Mouse (Mus musculus) heart, embryonic 14.5 days (tissue): Measurements from ENCODE around the gene Ift46. TPM values are rescaled to one million over a fixed set of nuclear protein-coding genes. Genes with fewer than 3 reads are reported as not detected.

Experiments used
- ATAC-seq: fragments of 200-750 bp; cut with Nextera tagmentation; 2 replicates; pipeline ENCODE4 v1.8.0; 2017; ENCODE audit warnings: low read depth, moderate TSS enrichment; ENCODE audit not compliant: insufficient number of reproducible peaks, insufficient read depth, low FRiP score
- H3K27ac ChIP-seq, 2 experiments: fragments of 200-500 bp in 1 of 2; fragments of 300-500 bp in 1 of 2; sonication (generic) in 1 of 2; replicated peaks in 1 of 2; 2 replicates each; pipeline ENCODE4 v1.5.1; 2012 to 2014; ENCODE audit warnings: low read depth in 2 of 2, low read length in 2 of 2, control low read depth in 1 of 2, mild to moderate bottlenecking in 1 of 2, mixed read lengths in 1 of 2; ENCODE audit not compliant: control insufficient read depth in 1 of 2, insufficient read depth in 1 of 2
- H3K27me3 ChIP-seq: fragments of 300-500 bp; sonication (generic); 2 replicates; pipeline ENCODE4 v1.6.1; 2014; ENCODE audit warnings: mild to moderate bottlenecking, low read length, control low read depth; ENCODE audit not compliant: control insufficient read depth, insufficient read depth
- H3K36me3 ChIP-seq: fragments of 300-500 bp; sonication (generic); 2 replicates; pipeline ENCODE4 v1.6.1; 2014; ENCODE audit warnings: mild to moderate bottlenecking, control low read depth, low read length, mixed read lengths; ENCODE audit not compliant: control insufficient read depth, insufficient read depth
- H3K4me1 ChIP-seq, 2 experiments: fragments of 200-500 bp in 1 of 2; fragments of 300-500 bp in 1 of 2; sonication (generic) in 1 of 2; 2 replicates each; pipeline ENCODE4 v1.6.1; 2012 to 2014; ENCODE audit warnings: low read length in 2 of 2, control low read depth in 1 of 2, mixed read lengths in 1 of 2; ENCODE audit not compliant: control insufficient read depth in 2 of 2, insufficient read depth in 2 of 2
- H3K4me2 ChIP-seq: fragments of 300-500 bp; sonication (generic); 2 replicates; pipeline ENCODE4 v1.6.1; 2014; ENCODE audit warnings: mild to moderate bottlenecking, low read length
- H3K4me3 ChIP-seq, 2 experiments: fragments of 200-500 bp in 1 of 2; fragments of 300-500 bp in 1 of 2; sonication (generic) in 1 of 2; 2 replicates each; pipeline ENCODE4 v1.5.1; 2012 to 2014; ENCODE audit warnings: low read length in 2 of 2, mild to moderate bottlenecking in 2 of 2, control low read depth in 1 of 2, low read depth in 1 of 2, moderate library complexity in 1 of 2; ENCODE audit not compliant: control insufficient read depth in 1 of 2, insufficient read depth in 1 of 2
- H3K9ac ChIP-seq: fragments of 300-500 bp; sonication (generic); 2 replicates; pipeline ENCODE4 v1.6.1; 2014; ENCODE audit warnings: mild to moderate bottlenecking, low read length
- H3K9me3 ChIP-seq: fragments of 300-500 bp; sonication (generic); 2 replicates; pipeline ENCODE4 v1.6.1; 2016; ENCODE audit warnings: low read length, control low read depth; ENCODE audit not compliant: control insufficient read depth
- WGBS: fragments of 180-500 bp; shearing (Covaris S2); extraction: QIAGEN DNeasy Blood & Tissue Kit; methylation state at CpG from one replicate; pipeline ENCODE4 v1.1.7; 2014; 5-methylcytosine and 5-hydroxymethylcytosine counted together
- polyA plus RNA-seq: library from polyadenylated mRNA; unstranded; fragments of >200 nt; fragmentation: Nextera tagmentation; extraction: Ambion mirVana; gene quantifications from 2 replicates; pipeline ENCODE4 v1.2.1, GENCODE M21; 2014

Gene Ift46
- polyA plus RNA-seq, 1 experiment from 2014 or later: 73.8 TPM

DNA sequence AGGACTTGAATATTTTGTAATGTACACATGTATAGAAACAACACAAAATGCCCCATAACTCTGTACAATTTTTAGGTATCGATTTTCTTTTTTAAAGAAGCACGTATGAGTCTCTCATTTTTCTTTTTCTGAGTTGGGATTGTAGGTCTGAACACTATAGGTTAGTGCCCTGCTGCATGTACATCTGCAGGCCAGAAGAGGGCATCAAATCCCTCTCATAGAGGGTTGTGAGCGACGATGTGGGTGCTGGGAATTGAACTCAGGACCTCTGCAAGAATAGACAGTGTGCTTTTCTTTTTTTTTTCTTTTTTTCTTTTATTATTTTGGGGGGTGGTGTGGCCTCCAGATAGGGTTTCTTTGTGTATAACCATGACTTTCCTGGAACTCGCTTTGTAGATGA lies 3.7 kb downstream of the Ift46 start:
- H3K4me3 ChIP-seq: no peak overlapping the region
- H3K4me1 ChIP-seq: peaks cover 0 to 10% of the 10 kb centered on the region in 2 experiments; a peak in 3 of 4 replicates
- H3K9ac ChIP-seq: no peak overlapping the region
- WGBS: 93% methylated on average over 5 of the region's 5 CpGs
- no peak overlapping the region for H3K27ac ChIP-seq
- ATAC-seq: no peak
- H3K4me2 ChIP-seq: no peak overlapping the region
- no peaks in the 10 kb centered on the region for H3K9me3 ChIP-seq
- no peaks in the 10 kb centered on the region for H3K27me3 ChIP-seq
- peaks cover 14% of the 10 kb centered on the region for H3K36me3 ChIP-seq

DNA sequence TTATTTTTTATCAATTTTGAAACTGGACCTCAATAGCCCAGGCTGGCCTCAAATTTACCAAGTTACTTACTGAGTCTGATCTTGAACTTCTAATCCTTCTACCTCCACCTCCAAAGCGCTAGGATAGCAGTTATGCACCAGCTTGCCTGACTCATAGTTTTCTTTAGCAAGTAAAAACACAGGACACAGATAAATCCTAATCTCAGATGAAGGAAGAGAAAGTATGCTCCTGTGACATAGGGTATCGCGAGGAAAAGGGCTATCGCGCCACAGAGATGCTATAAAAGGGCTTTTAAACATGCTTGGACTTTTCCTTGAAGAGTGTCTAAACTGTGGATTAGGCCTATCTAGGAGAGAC lies 4.7 kb downstream of the Ift46 start:
- WGBS: 10% methylated on average over 5 of the region's 5 CpGs
- Histone ChIP-seq H3K9me3 (no peaks in the 10 kb centered on the region), H3K4me2 (no peak overlapping the region), H3K27me3 (no peaks in the 10 kb centered on the region), H3K36me3 (peaks cover 14% of the 10 kb centered on the region), H3K27ac (peak overlapping the region; percentile 29 to 55; a peak in 2 of 4 replicates), H3K4me3 (no peak overlapping the region), H3K9ac (no peak overlapping the region), H3K4me1 (peaks cover 0 to 7% of the 10 kb centered on the region in 2 experiments; a peak in 3 of 4 replicates)
- ATAC-seq: no peak

DNA sequence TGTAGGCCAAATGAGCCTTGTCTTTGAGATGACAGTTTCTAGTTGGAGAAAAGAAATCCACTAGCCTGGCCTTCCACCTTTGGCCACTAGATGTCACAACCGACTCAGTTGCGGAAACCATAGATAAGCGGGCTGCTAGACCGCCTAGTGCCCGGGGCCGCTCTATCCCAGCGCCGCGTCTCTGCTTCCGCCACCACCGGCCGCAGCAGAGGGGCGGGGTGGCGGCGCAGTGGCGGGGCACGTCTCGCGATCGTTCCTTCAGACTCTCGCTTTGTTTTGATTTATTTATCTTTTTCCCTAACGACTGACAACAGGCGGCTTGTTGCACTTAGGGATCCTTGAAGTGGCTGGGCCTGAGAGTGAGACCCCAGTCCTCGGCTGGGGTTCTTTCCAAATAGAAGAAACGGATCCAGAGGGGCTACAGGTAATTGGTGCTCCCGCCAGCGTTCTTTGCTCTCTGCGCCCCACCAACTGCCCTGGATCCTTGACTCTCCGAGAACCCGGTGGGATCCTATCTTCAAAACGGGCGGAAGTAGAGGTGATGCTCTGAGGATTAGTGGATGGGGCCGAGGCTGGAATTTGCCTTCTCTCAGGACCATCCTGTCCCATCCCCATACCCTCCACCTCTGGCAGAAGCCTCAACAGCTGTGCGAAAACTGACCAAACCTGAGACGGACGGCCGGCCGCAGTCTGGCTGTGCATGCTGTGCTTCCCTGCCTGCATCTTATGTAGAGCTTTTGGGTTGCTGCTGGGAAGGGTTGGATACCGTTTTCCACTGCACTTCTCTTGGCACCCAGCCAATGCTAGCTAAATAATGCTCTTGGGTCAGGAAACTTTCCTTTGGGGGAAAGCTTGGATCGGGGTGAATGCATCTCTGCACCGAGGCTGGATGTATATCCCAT lies 5.3 kb downstream of the Ift46 start:
- peaks cover 0 to 7% of the 10 kb centered on the region in 2 experiments; a peak in 3 of 4 replicates for H3K4me1 ChIP-seq
- peak overlapping the region; percentile 65 to 91 for H3K4me3 ChIP-seq
- no peaks in the 10 kb centered on the region for H3K27me3 ChIP-seq
- peak overlapping the region; percentile 82 to 86 for H3K27ac ChIP-seq
- no peaks in the 10 kb centered on the region for H3K9me3 ChIP-seq
- H3K9ac ChIP-seq: peak overlapping the region; percentile 94
- peaks cover 15% of the 10 kb centered on the region for H3K36me3 ChIP-seq
- H3K4me2 ChIP-seq: peak overlapping the region; percentile 90
- ATAC-seq: peak; percentile 99
- WGBS: under 1% methylated on average over 41 of the region's 41 CpGs

GRCm38 (mm10) chr9:44792842-44793241 lies 25.1 kb downstream of the Ift46 start:
- WGBS: 71% methylated on average over 9 of the region's 9 CpGs
- H3K4me2 ChIP-seq: no peak overlapping the region
- H3K27ac ChIP-seq: no peak overlapping the region
- H3K4me3 ChIP-seq: no peak overlapping the region
- no peak overlapping the region for H3K9ac ChIP-seq
- H3K36me3 ChIP-seq: peaks cover 47% of the 10 kb centered on the region
- peaks cover 5% of the 10 kb centered on the region; the same call in 1 of the 2 replicates for H3K27me3 ChIP-seq
- no peaks in the 10 kb centered on the region for H3K4me1 ChIP-seq
- ATAC-seq: no peak
- H3K9me3 ChIP-seq: no peaks in the 10 kb centered on the region

DNA sequence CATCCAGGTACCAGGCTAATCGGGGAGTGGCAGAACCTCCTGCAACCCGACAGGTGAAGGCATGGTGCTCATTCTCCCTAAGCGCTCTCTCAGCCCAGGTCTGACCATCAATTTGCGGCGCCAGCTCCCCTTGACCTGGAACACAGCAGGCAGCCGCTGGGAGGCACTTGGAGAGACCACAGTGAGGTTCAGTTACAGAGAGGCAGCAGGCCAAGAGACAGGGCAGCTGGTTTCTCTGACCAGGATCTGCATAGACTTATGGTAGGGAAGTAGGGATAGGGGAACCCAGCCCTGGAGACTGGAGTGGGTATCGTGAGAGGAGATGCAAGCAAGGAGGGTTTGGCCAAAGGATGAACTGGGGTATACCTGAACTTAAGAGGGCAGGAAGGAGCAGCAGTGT lies 30.6 kb downstream of the Ift46 start:
- no peak for ATAC-seq
- H3K36me3 ChIP-seq: no peaks in the 10 kb centered on the region
- peak overlapping the region; percentile 94; the same call in 1 of the 2 replicates for H3K4me2 ChIP-seq
- peaks cover 22% of the 10 kb centered on the region for H3K27me3 ChIP-seq
- H3K27ac ChIP-seq: no peak overlapping the region
- no peak overlapping the region for H3K4me3 ChIP-seq
- peaks cover 6 to 10% of the 10 kb centered on the region in 2 experiments; a peak in 2 of 4 replicates for H3K4me1 ChIP-seq
- no peaks in the 10 kb centered on the region for H3K9me3 ChIP-seq
- WGBS: 39% methylated on average over 7 of the region's 7 CpGs
- H3K9ac ChIP-seq: no peak overlapping the region

- Histone ChIP-seq H3K36me3 (0 out of 2 replicates have a peak, but pooled peaks cover 3% of the 10 kb centered on the region), H3K4me1 (peaks cover 6 to 10% of the 10 kb centered on the region in 2 experiments; a peak in 2 of 4 replicates), H3K9me3 (no peaks in the 10 kb centered on the region), H3K9ac (peak within 1 kb of the TSS; percentile 80), H3K27me3 (peaks cover 22% of the 10 kb centered on the region), H3K27ac (peak within 1 kb of the TSS; percentile 60 to 83), H3K4me2 (peak within 1 kb of the TSS; percentile 94), H3K4me3 (peak within 1 kb of the TSS; percentile 61 to 63)
- ATAC-seq: peak; percentile 90
- under 1% methylated on average over 73 of the region's 75 CpGs for WGBS
Measured at GRCm38 (mm10) chr9:44799102-44799957, 31.6 kb downstream of the Ift46 start, which contains the start of gene Tmem25. Gene Tmem25 (minus strand): TSS chr9:44799307.

DNA sequence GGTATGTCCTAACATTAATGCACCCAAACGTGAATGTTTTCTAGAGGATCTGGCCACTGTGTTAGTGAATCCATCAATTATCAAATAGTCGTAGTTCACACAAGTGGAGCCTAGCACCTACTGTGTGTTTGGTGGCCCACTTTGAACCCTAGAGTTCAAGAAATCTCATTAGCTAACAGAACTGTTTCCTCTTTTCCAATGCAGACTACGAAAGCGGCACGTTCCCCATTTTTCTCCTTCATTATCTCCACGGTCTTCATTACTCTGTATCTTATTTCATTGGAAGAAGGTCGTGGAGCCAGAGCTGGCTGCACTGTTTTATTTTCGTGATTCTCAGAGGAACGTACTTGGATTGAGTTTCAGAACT lies 32.2 kb downstream of the Ift46 start:
- Histone ChIP-seq H3K4me3 (peak overlapping the region; percentile 61 to 63), H3K4me1 (peaks cover 6 to 10% of the 10 kb centered on the region in 2 experiments; a peak in 2 of 4 replicates), H3K36me3 (peaks cover 8% of the 10 kb centered on the region), H3K4me2 (peak overlapping the region; percentile 94), H3K27ac (no peak overlapping the region), H3K27me3 (peaks cover 22% of the 10 kb centered on the region), H3K9me3 (no peaks in the 10 kb centered on the region), H3K9ac (peak overlapping the region; percentile 80)
- WGBS: 48% methylated on average over 9 of the region's 9 CpGs
- ATAC-seq: no peak
